Mouse (Mus musculus) neural tube, embryonic 11.5 days (tissue): Measurements from ENCODE around the gene Sost. TPM values are rescaled to one million over a fixed set of nuclear protein-coding genes. Genes with fewer than 3 reads are reported as not detected.

Source experiments
- ATAC-seq: fragments of 200-750 bp; cut with Nextera tagmentation; 2 replicates; pipeline ENCODE4 v1.8.0; 2017; ENCODE audit warnings: moderate number of reproducible peaks, mild to moderate bottlenecking, moderate TSS enrichment, moderate library complexity; ENCODE audit not compliant: insufficient read depth, low FRiP score, low TSS enrichment
- DNase-seq: peaks from one replicate; pipeline ENCODE4 v3.0.0-alpha.2; 2015; ENCODE audit warnings: low spot score
- H3K27ac ChIP-seq: fragments of 300-500 bp; sonication (generic); 2 replicates; pipeline ENCODE4 v1.5.1; 2014; ENCODE audit warnings: low read depth, mild to moderate bottlenecking, low read length
- H3K27me3 ChIP-seq: fragments of 300-500 bp; sonication (generic); 2 replicates; pipeline ENCODE4 v1.6.1; 2014; ENCODE audit warnings: mild to moderate bottlenecking, low read length, mixed read lengths; ENCODE audit not compliant: control insufficient read depth, insufficient read depth
- H3K36me3 ChIP-seq: fragments of 300-500 bp; sonication (generic); 2 replicates; pipeline ENCODE4 v1.6.1; 2014; ENCODE audit warnings: mild to moderate bottlenecking, low read length, moderate library complexity, mixed read lengths; ENCODE audit not compliant: control insufficient read depth, insufficient read depth
- H3K4me1 ChIP-seq: fragments of 300-500 bp; sonication (generic); 2 replicates; pipeline ENCODE4 v1.6.1; 2014; ENCODE audit warnings: low read length, mixed read lengths; ENCODE audit not compliant: control insufficient read depth, insufficient read depth
- H3K4me2 ChIP-seq: fragments of 300-500 bp; sonication (generic); 2 replicates; pipeline ENCODE4 v1.6.1; 2014; ENCODE audit warnings: low read depth, mild to moderate bottlenecking, moderate library complexity
- H3K4me3 ChIP-seq: fragments of 300-500 bp; sonication (generic); 2 replicates; pipeline ENCODE4 v1.5.1; 2014; ENCODE audit warnings: low read depth, low read length
- H3K9ac ChIP-seq: fragments of 300-500 bp; sonication (generic); 2 replicates; pipeline ENCODE4 v1.6.1; 2014; ENCODE audit warnings: mild to moderate bottlenecking, low read length
- H3K9me3 ChIP-seq: fragments of 300-500 bp; sonication (generic); 2 replicates; pipeline ENCODE4 v1.6.1; 2016; ENCODE audit warnings: low read length; ENCODE audit not compliant: control insufficient read depth
- WGBS: fragments of 180-500 bp; shearing (Covaris S2); extraction: QIAGEN DNeasy Blood & Tissue Kit; methylation state at CpG from one replicate; pipeline ENCODE4 v1.1.7; 2014; 5-methylcytosine and 5-hydroxymethylcytosine counted together
- polyA plus RNA-seq: library from polyadenylated mRNA; unstranded; fragments of >200 nt; fragmentation: Nextera tagmentation; extraction: Ambion mirVana; gene quantifications from 2 replicates; pipeline ENCODE4 v1.2.1, GENCODE M21; 2014

Gene Sost
- polyA plus RNA-seq, 1 experiment from 2014 or later, result not detected

DNA sequence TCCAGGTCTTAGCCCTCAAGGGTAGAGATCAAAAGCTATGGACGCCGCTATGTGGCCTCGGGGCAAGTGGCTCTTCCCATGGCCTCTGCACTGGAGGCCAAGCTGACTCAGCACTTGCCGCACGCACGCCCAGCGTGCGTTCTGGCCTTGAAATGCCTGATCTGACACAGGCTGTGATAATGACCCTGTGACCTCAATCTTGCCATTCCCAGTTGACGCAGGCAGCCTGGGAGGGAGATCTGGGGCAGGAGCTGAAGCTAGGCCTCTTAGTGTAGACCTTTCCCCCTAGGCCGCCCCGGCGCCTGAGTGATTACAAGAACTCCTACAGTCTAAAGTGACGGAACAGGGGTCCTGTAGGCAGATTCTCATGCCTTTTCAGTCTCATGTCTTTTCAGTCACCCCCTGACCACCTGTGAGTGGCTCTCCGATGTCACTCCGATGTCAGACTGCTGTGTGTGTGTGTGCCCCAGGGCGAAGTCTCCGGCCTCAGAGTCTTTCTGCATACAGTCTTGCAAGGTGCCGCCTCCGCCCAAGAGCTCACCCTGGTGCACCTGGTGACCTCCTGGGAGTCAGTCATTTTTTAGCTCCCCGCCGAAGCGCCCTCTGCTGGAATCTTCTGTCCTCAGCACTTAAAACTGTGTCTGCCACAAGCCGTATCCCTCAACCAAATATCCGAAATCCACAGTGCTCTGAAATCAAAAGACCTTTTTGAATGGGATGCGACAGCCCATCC, 38.6 kb downstream of the Sost start:
- Histone ChIP-seq H3K9me3 (no peaks in the 10 kb centered on the region), H3K4me2 (no peak overlapping the region), H3K9ac (no peak overlapping the region), H3K36me3 (no peaks in the 10 kb centered on the region), H3K27me3 (no peaks in the 10 kb centered on the region), H3K27ac (no peak overlapping the region), H3K4me1 (peaks cover 4% of the 10 kb centered on the region; the same call in 1 of the 2 replicates), H3K4me3 (no peak overlapping the region)
- ATAC-seq, result no peak
- DNase-seq, result peak; percentile 41
- WGBS, result 22% methylated on average over 25 of the region's 25 CpGs

DNA sequence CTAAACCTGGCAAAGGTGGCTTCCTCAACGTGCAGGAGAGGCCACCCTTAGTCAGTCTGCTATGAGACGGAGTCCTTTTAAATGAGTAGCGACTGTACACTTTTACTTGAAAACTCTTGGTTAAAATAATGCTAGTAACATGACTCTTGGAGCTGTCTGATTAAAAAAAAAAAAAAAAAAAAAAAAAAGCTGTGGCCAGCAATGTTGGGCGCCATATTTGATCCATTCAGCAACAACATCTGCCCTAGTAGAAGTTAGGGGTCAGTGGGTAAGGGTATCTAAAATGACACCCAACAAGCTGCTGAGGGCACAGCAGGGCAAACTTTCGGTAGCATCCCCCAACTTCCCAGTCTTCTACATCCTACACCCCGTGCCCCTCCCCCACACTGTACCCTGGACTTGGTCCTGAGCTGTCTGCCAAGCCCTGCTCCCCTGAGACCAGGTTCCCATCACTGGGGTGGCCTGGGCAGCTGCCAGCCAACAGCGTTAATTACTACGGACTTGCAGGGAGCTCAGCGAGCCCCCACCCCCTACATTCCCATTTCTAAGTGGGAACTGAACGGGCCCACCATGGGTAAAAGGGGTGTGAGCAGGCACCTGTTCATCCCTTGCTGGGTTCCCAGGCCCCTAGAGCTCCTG, 39.7 kb downstream of the Sost start:
- no peaks in the 10 kb centered on the region for H3K36me3 ChIP-seq
- no peak overlapping the region for H3K4me2 ChIP-seq
- H3K9me3 ChIP-seq, result no peaks in the 10 kb centered on the region
- ATAC-seq (no peak), DNase-seq (no peak)
- H3K27ac ChIP-seq, result no peak overlapping the region
- H3K4me1 ChIP-seq, result peaks cover 4% of the 10 kb centered on the region; the same call in 1 of the 2 replicates
- no peaks in the 10 kb centered on the region for H3K27me3 ChIP-seq
- H3K9ac ChIP-seq, result no peak overlapping the region
- H3K4me3 ChIP-seq, result no peak overlapping the region
- WGBS, result 84% methylated on average over 10 of the region's 10 CpGs

- Histone ChIP-seq H3K4me3 (no peak overlapping the region), H3K36me3 (no peaks in the 10 kb centered on the region), H3K4me1 (peaks cover 4% of the 10 kb centered on the region; the same call in 1 of the 2 replicates), H3K9ac (no peak overlapping the region), H3K27ac (no peak overlapping the region), H3K4me2 (no peak overlapping the region), H3K9me3 (no peaks in the 10 kb centered on the region), H3K27me3 (no peaks in the 10 kb centered on the region)
- DNase-seq (no peak), ATAC-seq (no peak)
- WGBS, result 62% methylated on average over 6 of the region's 6 CpGs
Measured at GRCm38 (mm10) chr11:101925636-101926035, 41.2 kb downstream of the Sost start.

GRCm38 (mm10) chr11:101924441-101924976, 42.3 kb downstream of the Sost start:
- no peak for ATAC-seq
- no peaks in the 10 kb centered on the region for H3K36me3 ChIP-seq

DNA sequence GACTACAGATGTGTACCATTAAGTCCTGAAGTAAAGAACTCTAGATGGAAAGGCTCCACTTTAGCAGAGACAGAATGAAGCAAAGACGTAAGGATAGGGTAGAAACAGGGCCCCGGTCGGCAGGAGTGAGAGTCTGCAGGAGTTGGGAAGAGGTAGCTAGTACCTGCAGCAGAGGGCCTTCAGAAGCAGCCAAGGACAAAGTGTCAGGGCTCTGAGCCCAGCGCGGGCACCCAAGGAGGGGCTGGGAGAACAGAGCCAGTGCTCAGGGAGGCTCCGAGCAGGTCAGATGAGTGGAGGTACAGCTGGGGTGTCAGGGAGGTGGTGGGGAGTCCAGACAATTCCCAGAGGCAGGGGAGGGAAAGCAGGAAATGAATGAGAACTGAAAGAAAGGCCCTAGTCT, 42.8 kb downstream of the Sost start:
- Histone ChIP-seq H3K4me1 (peaks cover 4% of the 10 kb centered on the region; the same call in 1 of the 2 replicates), H3K9me3 (no peaks in the 10 kb centered on the region), H3K27me3 (no peaks in the 10 kb centered on the region), H3K27ac (no peak overlapping the region), H3K36me3 (no peaks in the 10 kb centered on the region), H3K4me2 (no peak overlapping the region), H3K4me3 (no peak overlapping the region), H3K9ac (no peak overlapping the region)
- WGBS, result 78% methylated on average over 6 of the region's 6 CpGs
- ATAC-seq (no peak), DNase-seq (no peak)

More at GRCm38 (mm10) chr11:101924441-101924976, 42.3 kb downstream of the Sost start:
- WGBS, result 83% methylated on average over 16 of the region's 19 CpGs
- H3K9ac ChIP-seq, result no peak overlapping the region
- H3K9me3 ChIP-seq, result no peaks in the 10 kb centered on the region
- H3K27ac ChIP-seq, result no peak overlapping the region
- H3K4me1 ChIP-seq, result peaks cover 4% of the 10 kb centered on the region; the same call in 1 of the 2 replicates
- no peak overlapping the region for H3K4me3 ChIP-seq
- H3K4me2 ChIP-seq, result no peak overlapping the region
- DNase-seq, result no peak
- H3K27me3 ChIP-seq, result no peaks in the 10 kb centered on the region

- ATAC-seq (no peak), DNase-seq (no peak)
- no peak overlapping the region for H3K27ac ChIP-seq
- no peaks in the 10 kb centered on the region for H3K27me3 ChIP-seq
- no peaks in the 10 kb centered on the region for H3K36me3 ChIP-seq
- H3K9ac ChIP-seq, result no peak overlapping the region
- no peaks in the 10 kb centered on the region for H3K4me1 ChIP-seq
- no peaks in the 10 kb centered on the region for H3K9me3 ChIP-seq
- 84% methylated on average over 12 of the region's 12 CpGs for WGBS
- no peak overlapping the region for H3K4me2 ChIP-seq
- H3K4me3 ChIP-seq, result no peak overlapping the region
Measured at GRCm38 (mm10) chr11:101921361-101921952, 45.4 kb downstream of the Sost start.

- Histone ChIP-seq H3K4me3 (no peak overlapping the region), H3K9me3 (no peaks in the 10 kb centered on the region), H3K27me3 (no peaks in the 10 kb centered on the region), H3K4me2 (no peak overlapping the region), H3K27ac (no peak overlapping the region), H3K4me1 (no peaks in the 10 kb centered on the region), H3K36me3 (no peaks in the 10 kb centered on the region), H3K9ac (no peak overlapping the region)
- ATAC-seq, result no peak
- 2% methylated on average over 6 of the region's 6 CpGs for WGBS
- DNase-seq, result peak; percentile 83
Measured at GRCm38 (mm10) chr11:101919660-101920059, 47.2 kb downstream of the Sost start.

- Histone ChIP-seq H3K4me3 (no peak overlapping the region), H3K4me2 (no peak overlapping the region), H3K27me3 (no peaks in the 10 kb centered on the region), H3K9me3 (no peaks in the 10 kb centered on the region), H3K27ac (no peak overlapping the region), H3K9ac (no peak overlapping the region), H3K36me3 (no peaks in the 10 kb centered on the region), H3K4me1 (no peaks in the 10 kb centered on the region)
- ATAC-seq (no peak), DNase-seq (no peak)
- 71% methylated on average over 3 of the region's 3 CpGs for whole genome bisulfite sequencing
Measured at GRCm38 (mm10) chr11:101918609-101919008, 48.2 kb downstream of the Sost start.
